8 mouse cellular contexts compared by ENCODE assay signal in genomic region chr8:88522433-88523030, GRCm38 (mm10). TPM values are rescaled to one million over a fixed set of nuclear protein-coding genes. Genes with fewer than 3 reads are reported as not detected.
A peak's percentile ranks its signal among the peaks of the same experiment; 100 is the strongest.
DNase-seq lines count a peak whose midpoint lies in the region; ATAC-seq lines count a peak whose summit lies in the region.

No protein-coding gene starts in this region.

- peak; percentile 31 for DNase-seq in cerebellum, adult 11 months
- peak; percentile 27 for DNase-seq in hindbrain, embryonic 11.5 days (ENCODE audit: low spot score)
- no peak for DNase-seq in frontal cortex, postnatal 14 days (ENCODE audit: low spot score in 2 of 2)
- no peak for DNase-seq in layer of hippocampus, postnatal 10 days (ENCODE audit: low spot score in 2 of 2)
- no peak for DNase-seq in gastrocnemius, postnatal 25 days

- H3K4me3 ChIP-seq in brown adipose tissue, adult 24 weeks (ENCODE audit: insufficient read depth, low read depth, low read length): peak overlapping the region; percentile 64
- H3K4me3 ChIP-seq in hindbrain, embryonic 11.5 days (ENCODE audit: low read depth, low read length): peak overlapping the region; percentile 89
- H3K4me3 ChIP-seq in lung, embryonic 15.5 days: peak overlapping the region; percentile 91

- H3K9ac ChIP-seq in hindbrain, embryonic 11.5 days (ENCODE audit: low read depth, low read length): peak overlapping the region; percentile 93
- peak overlapping the region; percentile 85 for H3K9ac ChIP-seq in lung, embryonic 15.5 days

- 21% methylated on average over 5 of the region's 5 CpGs for WGBS in hindbrain, embryonic 11.5 days
- WGBS in lung, embryonic 15.5 days: 28% methylated on average over 5 of the region's 5 CpGs

- no peaks in the 10 kb centered on the region for H3K9me3 ChIP-seq in hindbrain, embryonic 11.5 days (ENCODE audit: control insufficient read depth, low read length)
- no peaks in the 10 kb centered on the region for H3K9me3 ChIP-seq in lung, embryonic 15.5 days

- ATAC-seq in cerebellum, adult (ENCODE audit: insufficient number of reproducible peaks, low FRiP score, low TSS enrichment): no peak
- no peak for ATAC-seq in hindbrain, embryonic 11.5 days (ENCODE audit: low FRiP score)
- no peak for ATAC-seq in lung, embryonic 15.5 days (ENCODE audit: borderline replicate concordance, extremely low read depth, low FRiP score, low TSS enrichment)

- peak overlapping the region; percentile 92 for H3K4me2 ChIP-seq in hindbrain, embryonic 11.5 days (replicated peaks; ENCODE audit: low read depth, low read length)
- H3K4me2 ChIP-seq in lung, embryonic 15.5 days: peak overlapping the region; percentile 98

- H3K27me3 ChIP-seq in hindbrain, embryonic 11.5 days (ENCODE audit: control insufficient read depth, insufficient read depth, low read length): 0 out of 2 replicates have a peak, but pooled peaks cover 2% of the 10 kb centered on the region
- H3K27me3 ChIP-seq in lung, embryonic 15.5 days: 0 out of 2 replicates have a peak, but pooled peaks cover 3% of the 10 kb centered on the region

- H3K27ac ChIP-seq in brown adipose tissue, adult 24 weeks (replicated peaks; ENCODE audit: low read depth, low read length): no peak overlapping the region
- H3K27ac ChIP-seq in hindbrain, embryonic 11.5 days (ENCODE audit: low read depth, low read length): no peak overlapping the region
- H3K27ac ChIP-seq in lung, embryonic 15.5 days: no peak overlapping the region

- H3K36me3 ChIP-seq in hindbrain, embryonic 11.5 days (ENCODE audit: control insufficient read depth, insufficient read depth, low read length): no peaks in the 10 kb centered on the region
- no peaks in the 10 kb centered on the region for H3K36me3 ChIP-seq in lung, embryonic 15.5 days

- H3K4me1 ChIP-seq in brown adipose tissue, adult 24 weeks (ENCODE audit: control insufficient read depth, insufficient read depth, insufficient read length, low read length): no peaks in the 10 kb centered on the region
- peaks cover 15% of the 10 kb centered on the region for H3K4me1 ChIP-seq in hindbrain, embryonic 11.5 days (replicated peaks; ENCODE audit: control insufficient read depth, insufficient read depth, low read length)
- peaks cover 49% of the 10 kb centered on the region for H3K4me1 ChIP-seq in lung, embryonic 15.5 days

RNA-seq across cellular contexts. Expression of gene Nkd1, which starts 1.4 kb away (rescaled TPM):
- polyA plus RNA-seq in brown adipose tissue, adult 24 weeks (2012; ENCODE audit: insufficient read depth, insufficient read length, missing spikeins): 1.0 and 2.6 TPM in 2 replicates
- polyA plus RNA-seq in hindbrain, embryonic 11.5 days (2014; fragmentation: Nextera tagmentation; extraction: Ambion mirVana): 83.1 and 89.8 TPM in 2 replicates
- polyA plus RNA-seq in lung, embryonic 15.5 days (2015; fragmentation: Nextera tagmentation; extraction: Ambion mirVana): 56.4 TPM in 2 replicates
- 10 to 100 TPM; 16.9 to 17.4 TPM for total RNA-seq in layer of hippocampus, postnatal 10 days (2021)
- total RNA-seq in gastrocnemius, postnatal 25 days (2021): 1 to 10 TPM; 1.5 to 2.5 TPM

Comparison
In these comparisons a context has a peak if more than half of its experiments do, and no peak if none do; other contexts are left out.
1. DNase-seq: peak in cerebellum, adult 11 months (single experiment) and hindbrain, embryonic 11.5 days (single experiment); none in frontal cortex, postnatal 14 days (0 of 2), layer of hippocampus, postnatal 10 days (0 of 2) and gastrocnemius, postnatal 25 days (single experiment).
2. RNA of gene Nkd1, which starts 1.4 kb away (polyA plus RNA-seq): 83.1 to 89.8 TPM in hindbrain, embryonic 11.5 days and 56.4 TPM in lung, embryonic 15.5 days; 1.0 to 2.6 TPM in brown adipose tissue, adult 24 weeks; every median in the first group is over 10 times any median in the second.
3. Peak in every context shown above with its lines, with median percentiles within 50 percentile points of each other: H3K4me3 ChIP-seq.